In the genomic region with DNA sequence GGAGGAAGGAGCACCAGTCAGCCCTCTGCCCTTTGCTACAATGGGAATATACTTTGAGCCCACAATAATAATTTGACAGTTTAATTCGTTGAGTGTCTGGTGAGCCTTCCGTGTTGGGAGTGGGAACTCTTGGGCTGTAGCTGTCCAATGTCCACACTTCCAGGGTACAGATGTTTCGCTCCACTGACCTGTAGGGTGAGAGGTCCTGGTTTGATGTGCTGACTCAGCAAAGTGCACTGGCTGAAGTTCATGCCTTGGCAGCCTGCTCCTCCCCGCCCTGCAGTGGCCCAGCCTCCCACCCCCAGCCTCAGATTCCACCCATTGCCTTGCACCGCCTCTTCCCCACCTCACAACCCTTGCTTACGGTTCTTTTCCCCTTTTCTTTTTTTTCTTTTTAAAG, we compare ENCODE assay signal across 33 mouse cellular contexts. TPM values are rescaled to one million over a fixed set of nuclear protein-coding genes. Genes with fewer than 3 reads are reported as not detected.
A peak's percentile ranks its signal among the peaks of the same experiment; 100 is the strongest.
DNase-seq lines count a peak whose midpoint lies in the region; ATAC-seq and TF ChIP-seq lines count a peak whose summit lies in the region.
"Had no signal": no experiment of that assay in that cellular context is flagged by ENCODE, and none has a peak within 500 bp of the region (broad histone marks: within the 10 kb centered on the region; RNA-seq: fewer than 3 reads in every experiment).

No protein-coding gene starts in this region.

- no peaks in the 10 kb centered on the region for H3K79me2 ChIP-seq in CH12.LX (replicated peaks; ENCODE audit: control insufficient read depth, extremely low read depth, insufficient read depth, poor library complexity, severe bottlenecking)

- no peak for ATAC-seq in forebrain, embryonic 11.5 days (replicated peaks; ENCODE audit: low FRiP score)
- ATAC-seq in granulocyte monocyte progenitor cell, adult 5-6 weeks (replicated peaks; ENCODE audit: poor library complexity, severe bottlenecking), result no peak
- ATAC-seq in midbrain, postnatal 0 days (ENCODE audit: low FRiP score), result no peak
- ATAC-seq: forebrain, embryonic 13.5 days; intestine, embryonic 16.5 days; lung, postnatal 0 days; midbrain, embryonic 16.5 days had no signal

- 88% methylated on average over 6 of the region's 6 CpGs for WGBS in forebrain, embryonic 11.5 days
- WGBS in midbrain, postnatal 0 days, result 89% methylated on average over 6 of the region's 6 CpGs

- no peak for TF ChIP-seq POLR2A in CH12.LX (IDR thresholded peaks at IDR 0.05; ENCODE audit: low read depth, low read length)

- no peak for TF ChIP-seq EP300 in CH12.LX (IDR thresholded peaks at IDR 0.05; ENCODE audit: low read length)

- H3K4me3 ChIP-seq in CH12.LX (replicated peaks in 1 of 3; ENCODE audit: low read depth in 2 of 3, low read length in 2 of 3, poor library complexity in 1 of 3), result no peak overlapping the region
- H3K4me3 ChIP-seq in forebrain, embryonic 11.5 days (ENCODE audit: low read depth, low read length), result no peak overlapping the region
- H3K4me3 ChIP-seq in midbrain, postnatal 0 days (ENCODE audit: low read depth, low read length), result no peak overlapping the region
- H3K4me3 ChIP-seq: erythroblast, embryonic 14.5 days; forebrain, embryonic 13.5 days; hindbrain, embryonic 13.5 days; layer of hippocampus, adult 2 months; left cerebral cortex, adult 2 months; limb, embryonic 13.5 days; liver, embryonic 13.5 days; myocyte; neural tube, embryonic 12.5 days had no signal

- no peak overlapping the region for H3K4me2 ChIP-seq in CH12.LX (ENCODE audit: insufficient read depth, low read depth, poor library complexity, severe bottlenecking)
- no peak overlapping the region for H3K4me2 ChIP-seq in forebrain, embryonic 11.5 days (ENCODE audit: low read depth, low read length, severe bottlenecking)
- H3K4me2 ChIP-seq in midbrain, postnatal 0 days (ENCODE audit: low read depth, low read length, poor library complexity, severe bottlenecking), result no peak overlapping the region
- H3K4me2 ChIP-seq: forebrain, embryonic 13.5 days; heart, embryonic 11.5 days; hindbrain, embryonic 13.5 days; limb, embryonic 13.5 days; liver, embryonic 13.5 days; midbrain, embryonic 11.5 days; neural tube, embryonic 12.5 days had no signal

- H3K27ac ChIP-seq in CH12.LX (ENCODE audit: insufficient read depth, low read depth), result no peak overlapping the region
- no peak overlapping the region for H3K27ac ChIP-seq in forebrain, embryonic 11.5 days (ENCODE audit: low read depth, low read length)
- H3K27ac ChIP-seq in midbrain, postnatal 0 days (ENCODE audit: low read depth, low read length), result no peak overlapping the region
- H3K27ac ChIP-seq: forebrain, embryonic 13.5 days; hindbrain, embryonic 13.5 days; layer of hippocampus, adult 2 months; left cerebral cortex, adult 2 months; limb, embryonic 13.5 days; liver, embryonic 13.5 days; neural tube, embryonic 12.5 days; stomach, postnatal 0 days had no signal

- no peaks in the 10 kb centered on the region for H3K36me3 ChIP-seq in CH12.LX (replicated peaks in 1 of 2; ENCODE audit: control insufficient read depth in 1 of 2, insufficient read depth in 1 of 2, low read length in 1 of 2)
- no peaks in the 10 kb centered on the region for H3K36me3 ChIP-seq in forebrain, embryonic 11.5 days (ENCODE audit: control insufficient read depth, insufficient read depth, low read length)
- 0 out of 2 replicates have a peak, but pooled peaks cover 4% of the 10 kb centered on the region for H3K36me3 ChIP-seq in midbrain, postnatal 0 days (ENCODE audit: insufficient read depth, low read length)
- H3K36me3 ChIP-seq: limb, embryonic 13.5 days; liver, embryonic 13.5 days; neural tube, embryonic 12.5 days had no signal

- peaks cover 2 to 5% of the 10 kb centered on the region in 2 experiments; a peak in 1 of 4 replicates for H3K4me1 ChIP-seq in CH12.LX (ENCODE audit: control insufficient read depth in 1 of 2, insufficient read depth in 2 of 2)
- H3K4me1 ChIP-seq in forebrain, embryonic 11.5 days (replicated peaks; ENCODE audit: control insufficient read depth, insufficient read depth, low read length), result no peaks in the 10 kb centered on the region
- no peaks in the 10 kb centered on the region for H3K4me1 ChIP-seq in midbrain, postnatal 0 days (ENCODE audit: insufficient read depth, low read length)
- H3K4me1 ChIP-seq: forebrain, embryonic 13.5 days; liver, embryonic 13.5 days had no signal

- DNase-seq in CH12.LX (ENCODE audit: extremely low read depth) (no peak), ZHBTc4 (ENCODE audit: low read depth, low spot score) (peak; percentile 44)
- DNase-seq in kidney, adult 9 months, result peak; percentile 94
- DNase-seq in kidney, postnatal 10 days, result peak; percentile 74
- DNase-seq in forebrain, embryonic 11.5 days (ENCODE audit: low spot score), result no peak
- no peak for DNase-seq in thymus, postnatal 0 days (ENCODE audit: low spot score)
- no peak for DNase-seq in midbrain, postnatal 0 days (ENCODE audit: low spot score)
- DNase-seq: adrenal gland, postnatal 25 days; cerebellum, adult 11-12 months; cerebellum, adult 9-11 months; gastrocnemius, postnatal 25 days; heart, postnatal 4 days; liver, embryonic 13.5 days; lung, adult 18-20 months; right cerebral cortex, adult 18-20 months; thymus, adult 18-20 months; thymus, postnatal 4 days had no signal

- dilution Hi-C loops in CH12.LX (cut with MboI; ENCODE audit: extremely low pct_ligation_motif_present, extremely low pct_unique_long_range_greater_than_20kb, low sequenced_read_pairs), result no loop called here

- TF ChIP-seq RAD21 in CH12.LX (IDR thresholded peaks at IDR 0.05; ENCODE audit: low read depth, low read length), result no peak

- no peaks in the 10 kb centered on the region for H3K9me3 ChIP-seq in CH12.LX (replicated peaks; ENCODE audit: low read length)
- H3K9me3 ChIP-seq in forebrain, embryonic 11.5 days (ENCODE audit: control insufficient read depth, low read length), result no peaks in the 10 kb centered on the region
- H3K9me3 ChIP-seq in midbrain, postnatal 0 days (ENCODE audit: low read length), result no peaks in the 10 kb centered on the region
- H3K9me3 ChIP-seq: forebrain, embryonic 13.5 days; hindbrain, embryonic 13.5 days; limb, embryonic 13.5 days; liver, embryonic 13.5 days; neural tube, embryonic 12.5 days had no signal

- in situ Hi-C loops in CH12.LX (cut with MboI; ENCODE audit: low pct_ligation_motif_present, low pct_unique_long_range_greater_than_20kb, low sequenced_read_pairs), result no loop called here

- no peak for TF ChIP-seq CTCF in CH12.LX (conservative IDR thresholded peaks at IDR 0.05 in 1 of 2, IDR thresholded peaks at IDR 0.05 in 1 of 2; ENCODE audit: low read depth in 2 of 2, low read length in 2 of 2)
- no peak for TF ChIP-seq CTCF in midbrain, postnatal 0 days (IDR thresholded peaks at IDR 0.05)

- no peak overlapping the region for H3K9ac ChIP-seq in CH12.LX (ENCODE audit: insufficient read depth, low read depth)
- H3K9ac ChIP-seq in forebrain, embryonic 11.5 days (ENCODE audit: low read length), result no peak overlapping the region
- no peak overlapping the region for H3K9ac ChIP-seq in midbrain, postnatal 0 days (replicated peaks; ENCODE audit: low read length, poor library complexity, severe bottlenecking)
- H3K9ac ChIP-seq: forebrain, embryonic 13.5 days; hindbrain, embryonic 13.5 days; limb, embryonic 13.5 days; liver, embryonic 13.5 days; neural tube, embryonic 12.5 days had no signal

- H3K27me3 ChIP-seq in CH12.LX (replicated peaks), result peaks cover 6% of the 10 kb centered on the region
- no peaks in the 10 kb centered on the region for H3K27me3 ChIP-seq in forebrain, embryonic 11.5 days (ENCODE audit: control insufficient read depth, insufficient read depth, low read length)
- H3K27me3 ChIP-seq in midbrain, postnatal 0 days (ENCODE audit: insufficient read depth, low read length), result no peaks in the 10 kb centered on the region
- H3K27me3 ChIP-seq: forebrain, embryonic 13.5 days; hindbrain, embryonic 13.5 days; limb, embryonic 13.5 days; liver, embryonic 13.5 days; neural tube, embryonic 12.5 days had no signal

TF ChIP-seq in CH12.LX, 34 proteins besides CTCF, POLR2A, EP300 and RAD21:
- TF ChIP-seq KAT2A (IDR thresholded peaks at IDR 0.05; ENCODE audit: insufficient replicate concordance, low read length), result no peak
- TF ChIP-seq MAFK (IDR thresholded peaks at IDR 0.05; ENCODE audit: insufficient replicate concordance, low read length), result peak; percentile 95

RNA-seq across cellular contexts. Expression of gene Mapt, which starts 33.5 kb away (rescaled TPM):
- total RNA-seq in CH12.LX (2012; rRNA removed) (0.29 and 0.64 TPM in 2 replicates), CH12.LX (2014; rRNA removed) (0.18 and 0.21 TPM in 2 replicates)
- 1.7 TPM in 2 replicates for polyA plus RNA-seq in CH12.LX (2012; ENCODE audit: insufficient read length, low read depth)
- polyA plus RNA-seq in forebrain, embryonic 11.5 days (2014; fragmentation: Nextera tagmentation; extraction: Ambion mirVana), result 33.0 and 43.1 TPM in 2 replicates
- 0.41 and 0.61 TPM in 2 replicates for polyA plus RNA-seq in thymus, postnatal 0 days (2015; fragmentation: Nextera tagmentation; extraction: Ambion mirVana)
- total RNA-seq in granulocyte monocyte progenitor cell, adult 5-6 weeks (2014; fragmentation: Nextera tagmentation), result not detected in 2 replicates
- not detected in 2 replicates for total RNA-seq in granulocyte monocyte progenitor cell, adult 5-6 weeks (2017)
- 673 and 700 TPM in 2 replicates for total RNA-seq in midbrain, postnatal 0 days (2014; rRNA removed)
- 1,369 and 1,377 TPM in 2 replicates for polyA plus RNA-seq in midbrain, postnatal 0 days (2015; fragmentation: Nextera tagmentation; extraction: Ambion mirVana)
- total RNA-seq: megakaryocyte progenitor cell, adult 5-6 weeks had no signal
- polyA plus RNA-seq: erythroblast, embryonic 14.5 days had no signal

Comparison
In these comparisons a context has a peak if more than half of its experiments do, and no peak if none do; other contexts are left out.
1. DNase-seq: peak in ZHBTc4 (single experiment), kidney, adult 9 months (single experiment) and kidney, postnatal 10 days (single experiment); none in CH12.LX (single experiment), forebrain, embryonic 11.5 days (single experiment), thymus, postnatal 0 days (single experiment) and midbrain, postnatal 0 days (single experiment).
2. RNA of gene Mapt, which starts 33.5 kb away (polyA plus RNA-seq): 1,369 to 1,377 TPM in midbrain, postnatal 0 days; 33.0 to 43.1 TPM in forebrain, embryonic 11.5 days, 1.7 TPM in CH12.LX and 0.41 to 0.61 TPM in thymus, postnatal 0 days; every median in the first group is over 10 times any median in the second.